Mouse (Mus musculus): Measurements from ENCODE around the gene Stag2. TPM values are rescaled to one million over a fixed set of nuclear protein-coding genes. Genes with fewer than 3 reads are reported as not detected.

The Stag2 gene
- polyA plus RNA-seq (2014; fragmentation: Nextera tagmentation; extraction: Ambion mirVana) = 27.2 and 34.7 TPM in 2 replicates

GRCm38 (mm10) chrX:42148788-42149556 lies at the start of gene Stag2:
Gene Stag2, plus strand, starts transcription at chrX:42149317.
- ATAC-seq (ENCODE audit: low FRiP score, low TSS enrichment) = peak; percentile 80
- Histone ChIP-seq H3K4me1 (ENCODE audit: control insufficient read depth, insufficient read depth, low read length) (no peaks in the 10 kb centered on the region), H3K36me3 (ENCODE audit: control insufficient read depth, insufficient read depth, low read length) (no peaks in the 10 kb centered on the region), H3K27me3 (ENCODE audit: control insufficient read depth, insufficient read depth, low read length) (no peaks in the 10 kb centered on the region), H3K9me3 (ENCODE audit: control insufficient read depth, low read length) (no peaks in the 10 kb centered on the region), H3K4me3 (replicated peaks; ENCODE audit: low read depth, low read length) (peak within 1 kb of the TSS; percentile 59), H3K9ac (replicated peaks; ENCODE audit: low read length) (peak within 1 kb of the TSS; percentile 88), H3K4me2 (ENCODE audit: low read length) (peak within 1 kb of the TSS; percentile 53), H3K27ac (replicated peaks; ENCODE audit: low read depth, low read length) (peak within 1 kb of the TSS; percentile 99)
- WGBS = 18% methylated on average over 74 of the region's 76 CpGs
- DNase-seq = peak; percentile 93

DNA sequence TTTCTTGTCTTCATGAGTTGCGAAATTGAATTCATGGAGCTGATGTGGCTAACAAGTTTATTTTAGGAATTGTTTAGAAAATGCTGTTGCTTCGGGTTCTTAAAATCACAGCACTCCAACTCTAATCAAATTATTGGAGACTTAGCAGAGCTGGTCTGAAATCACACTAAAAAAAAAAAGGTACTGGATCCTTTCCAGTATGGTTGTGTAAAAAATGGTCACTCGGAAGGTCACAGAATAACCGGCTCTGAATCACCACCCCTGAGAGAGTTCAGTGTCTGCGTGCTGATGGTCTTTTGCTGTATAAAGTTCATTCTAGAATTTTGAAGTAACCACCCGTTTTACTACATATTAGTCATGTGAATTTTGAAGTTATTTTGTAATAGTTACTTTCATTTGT lies 42.0 kb upstream of the Stag2 start:
- no peak for ATAC-seq (ENCODE audit: low FRiP score, low TSS enrichment)
- WGBS = 93% methylated on average over 6 of the region's 6 CpGs
- no peak for DNase-seq
- H3K36me3 ChIP-seq (ENCODE audit: control insufficient read depth, insufficient read depth, low read length) = peaks cover 11% of the 10 kb centered on the region
- no peaks in the 10 kb centered on the region for H3K9me3 ChIP-seq (ENCODE audit: control insufficient read depth, low read length)
- no peak overlapping the region for H3K9ac ChIP-seq (replicated peaks; ENCODE audit: low read length)
- no peak overlapping the region for H3K27ac ChIP-seq (replicated peaks; ENCODE audit: low read depth, low read length)
- no peak overlapping the region for H3K4me3 ChIP-seq (replicated peaks; ENCODE audit: low read depth, low read length)
- H3K27me3 ChIP-seq (ENCODE audit: control insufficient read depth, insufficient read depth, low read length) = no peaks in the 10 kb centered on the region
- no peak overlapping the region for H3K4me2 ChIP-seq (ENCODE audit: low read length)
- H3K4me1 ChIP-seq (ENCODE audit: control insufficient read depth, insufficient read depth, low read length) = no peaks in the 10 kb centered on the region

DNA sequence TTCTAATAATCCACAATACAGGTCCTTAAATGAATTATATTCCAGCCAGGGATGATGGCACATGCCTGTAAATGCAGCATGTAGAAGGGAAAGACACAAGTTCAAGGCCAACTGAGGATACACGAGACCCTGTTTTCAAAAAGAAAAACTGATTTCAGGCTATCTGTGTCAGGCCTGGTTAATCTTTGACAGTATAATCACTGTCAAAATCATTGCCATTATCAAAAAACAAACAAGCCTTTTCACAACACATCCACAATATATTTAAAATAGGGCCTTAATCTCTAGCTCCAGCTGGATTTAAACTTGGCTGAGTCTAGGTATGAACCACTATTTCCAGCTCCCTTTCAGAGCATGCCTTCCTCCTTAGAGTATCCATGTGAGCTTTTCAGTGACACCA lies 38.5 kb upstream of the Stag2 start:
- H3K4me3 ChIP-seq (replicated peaks; ENCODE audit: low read depth, low read length) = no peak overlapping the region
- DNase-seq = no peak
- no peak for ATAC-seq (ENCODE audit: low FRiP score, low TSS enrichment)

GRCm38 (mm10) chrX:42119442-42120048 lies 29.6 kb upstream of the Stag2 start:
- H3K4me1 ChIP-seq (ENCODE audit: control insufficient read depth, insufficient read depth, low read length) = no peaks in the 10 kb centered on the region
- 83% methylated on average over 6 of the region's 6 CpGs for WGBS
- no peak overlapping the region for H3K4me2 ChIP-seq (ENCODE audit: low read length)
- H3K36me3 ChIP-seq (ENCODE audit: control insufficient read depth, insufficient read depth, low read length) = no peaks in the 10 kb centered on the region
- H3K9me3 ChIP-seq (ENCODE audit: control insufficient read depth, low read length) = no peaks in the 10 kb centered on the region
- no peak overlapping the region for H3K27ac ChIP-seq (replicated peaks; ENCODE audit: low read depth, low read length)
- no peak overlapping the region for H3K9ac ChIP-seq (replicated peaks; ENCODE audit: low read length)
- DNase-seq (peak; percentile 2), ATAC-seq (ENCODE audit: low FRiP score, low TSS enrichment) (no peak)
- H3K27me3 ChIP-seq (ENCODE audit: control insufficient read depth, insufficient read depth, low read length) = no peaks in the 10 kb centered on the region
- no peak overlapping the region for H3K4me3 ChIP-seq (replicated peaks; ENCODE audit: low read depth, low read length)

More for the DNA sequence above, 38.5 kb upstream of the Stag2 start:
- Histone ChIP-seq H3K4me1 (ENCODE audit: control insufficient read depth, insufficient read depth, low read length) (no peaks in the 10 kb centered on the region), H3K9ac (replicated peaks; ENCODE audit: low read length) (no peak overlapping the region), H3K27ac (replicated peaks; ENCODE audit: low read depth, low read length) (no peak overlapping the region), H3K4me2 (ENCODE audit: low read length) (no peak overlapping the region), H3K36me3 (ENCODE audit: control insufficient read depth, insufficient read depth, low read length) (0 out of 2 replicates have a peak, but pooled peaks cover 4% of the 10 kb centered on the region), H3K27me3 (ENCODE audit: control insufficient read depth, insufficient read depth, low read length) (no peaks in the 10 kb centered on the region), H3K9me3 (ENCODE audit: control insufficient read depth, low read length) (no peaks in the 10 kb centered on the region)
- 79% methylated on average over 1 of the region's 1 CpGs for WGBS

GRCm38 (mm10) chrX:42124963-42125697 lies 24.0 kb upstream of the Stag2 start:
- Histone ChIP-seq H3K27ac (replicated peaks; ENCODE audit: low read depth, low read length) (no peak overlapping the region), H3K4me2 (ENCODE audit: low read length) (no peak overlapping the region), H3K4me1 (ENCODE audit: control insufficient read depth, insufficient read depth, low read length) (no peaks in the 10 kb centered on the region), H3K36me3 (ENCODE audit: control insufficient read depth, insufficient read depth, low read length) (no peaks in the 10 kb centered on the region), H3K9ac (replicated peaks; ENCODE audit: low read length) (no peak overlapping the region), H3K27me3 (ENCODE audit: control insufficient read depth, insufficient read depth, low read length) (no peaks in the 10 kb centered on the region), H3K4me3 (replicated peaks; ENCODE audit: low read depth, low read length) (no peak overlapping the region), H3K9me3 (ENCODE audit: control insufficient read depth, low read length) (0 out of 2 replicates have a peak, but pooled peaks cover 3% of the 10 kb centered on the region)
- DNase-seq (no peak), ATAC-seq (ENCODE audit: low FRiP score, low TSS enrichment) (no peak)
- 71% methylated on average over 5 of the region's 5 CpGs for WGBS

DNA sequence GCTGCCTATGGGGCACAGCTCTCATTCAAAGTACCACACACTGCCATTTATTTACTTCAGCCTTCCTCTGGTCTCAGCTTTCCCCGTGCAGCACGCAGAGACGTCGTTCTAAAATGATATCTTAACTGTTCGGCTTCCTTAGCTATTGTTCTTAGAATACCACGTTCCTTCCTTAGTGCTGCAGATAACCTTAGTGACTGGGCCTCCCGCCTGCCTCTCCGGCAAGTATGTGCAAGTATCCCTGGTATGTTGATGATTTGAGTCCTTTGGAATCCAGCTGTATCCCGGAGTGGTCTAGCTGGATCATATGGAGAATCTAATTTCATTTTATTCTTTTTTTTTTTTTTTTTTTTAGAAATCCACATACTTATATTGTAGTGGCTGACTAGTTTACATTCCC lies 9.2 kb upstream of the Stag2 start:
- Histone ChIP-seq H3K27me3 (ENCODE audit: control insufficient read depth, insufficient read depth, low read length) (no peaks in the 10 kb centered on the region), H3K9ac (replicated peaks; ENCODE audit: low read length) (no peak overlapping the region), H3K9me3 (ENCODE audit: control insufficient read depth, low read length) (no peaks in the 10 kb centered on the region), H3K36me3 (ENCODE audit: control insufficient read depth, insufficient read depth, low read length) (no peaks in the 10 kb centered on the region), H3K4me2 (ENCODE audit: low read length) (no peak overlapping the region), H3K4me1 (ENCODE audit: control insufficient read depth, insufficient read depth, low read length) (no peaks in the 10 kb centered on the region), H3K27ac (replicated peaks; ENCODE audit: low read depth, low read length) (no peak overlapping the region), H3K4me3 (replicated peaks; ENCODE audit: low read depth, low read length) (no peak overlapping the region)
- no peak for ATAC-seq (ENCODE audit: low FRiP score, low TSS enrichment)
- WGBS = 72% methylated on average over 9 of the region's 9 CpGs
- DNase-seq = no peak

GRCm38 (mm10) chrX:42142620-42143019 lies 6.5 kb upstream of the Stag2 start:
- Histone ChIP-seq H3K27me3 (ENCODE audit: control insufficient read depth, insufficient read depth, low read length) (no peaks in the 10 kb centered on the region), H3K4me1 (ENCODE audit: control insufficient read depth, insufficient read depth, low read length) (no peaks in the 10 kb centered on the region), H3K27ac (replicated peaks; ENCODE audit: low read depth, low read length) (no peak overlapping the region), H3K4me2 (ENCODE audit: low read length) (no peak overlapping the region), H3K9me3 (ENCODE audit: control insufficient read depth, low read length) (no peaks in the 10 kb centered on the region), H3K4me3 (replicated peaks; ENCODE audit: low read depth, low read length) (no peak overlapping the region), H3K36me3 (ENCODE audit: control insufficient read depth, insufficient read depth, low read length) (no peaks in the 10 kb centered on the region), H3K9ac (replicated peaks; ENCODE audit: low read length) (no peak overlapping the region)
- DNase-seq = no peak
- WGBS = 63% methylated on average over 3 of the region's 3 CpGs
- no peak for ATAC-seq (ENCODE audit: low FRiP score, low TSS enrichment)

DNA sequence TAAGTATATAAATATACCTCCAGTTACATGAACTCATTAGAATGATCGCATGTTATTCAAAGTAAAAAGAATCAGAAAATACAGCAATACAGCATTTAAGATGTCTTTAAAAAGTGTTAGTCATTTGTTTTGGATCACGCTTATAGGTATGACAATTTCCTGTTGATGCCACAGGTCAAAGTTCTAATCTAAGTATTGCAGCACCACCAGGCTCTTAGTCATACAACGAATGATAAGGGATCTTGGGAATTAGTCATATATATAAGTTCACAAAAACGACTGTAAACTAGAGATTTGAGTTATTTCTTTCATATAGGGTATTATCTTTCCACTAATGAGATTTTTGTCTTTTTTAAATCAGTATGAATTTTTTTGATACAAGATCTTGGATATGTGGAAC lies 5.1 kb upstream of the Stag2 start:
- ATAC-seq (ENCODE audit: low FRiP score, low TSS enrichment) (no peak), DNase-seq (no peak)
- Histone ChIP-seq H3K4me1 (ENCODE audit: control insufficient read depth, insufficient read depth, low read length) (no peaks in the 10 kb centered on the region), H3K27ac (replicated peaks; ENCODE audit: low read depth, low read length) (no peak overlapping the region), H3K27me3 (ENCODE audit: control insufficient read depth, insufficient read depth, low read length) (no peaks in the 10 kb centered on the region), H3K9ac (replicated peaks; ENCODE audit: low read length) (no peak overlapping the region), H3K36me3 (ENCODE audit: control insufficient read depth, insufficient read depth, low read length) (no peaks in the 10 kb centered on the region), H3K4me2 (ENCODE audit: low read length) (no peak overlapping the region), H3K9me3 (ENCODE audit: control insufficient read depth, low read length) (no peaks in the 10 kb centered on the region), H3K4me3 (replicated peaks; ENCODE audit: low read depth, low read length) (no peak overlapping the region)
- WGBS = 87% methylated on average over 4 of the region's 4 CpGs
